Mouse (Mus musculus): ENCODE data around the gene Rrp12.

GRCm38 (mm10) chr19:41866707-41867106 lies 29.3 kb downstream of the Rrp12 start:
- TF ChIP-seq GATA1 (IDR thresholded peaks at IDR 0.05; ENCODE audit: borderline replicate concordance, low read length), result no peak
- TF ChIP-seq FLI1 (IDR thresholded peaks at IDR 0.05; ENCODE audit: low read length), result no peak

Measured in megakaryocyte, embryonic 14.5 days (primary cell).